Mouse (Mus musculus) midbrain, embryonic 13.5 days (tissue): Measurements from ENCODE around the gene Ep400. TPM values are rescaled to one million over a fixed set of nuclear protein-coding genes. Genes with fewer than 3 reads are reported as not detected.
A peak's percentile ranks its signal among the peaks of the same experiment; 100 is the strongest.
"Not testable (repeated sequence)": the region's sequence is repeated elsewhere in the genome, so short reads cannot be mapped to it uniquely, and the experiment has no call there.

ENCODE experiments used
- ATAC-seq: fragments of 200-750 bp; cut with Nextera tagmentation; 2 replicates; pipeline ENCODE4 v1.8.0; 2017; ENCODE audit warnings: mild to moderate bottlenecking, moderate TSS enrichment, moderate library complexity
- H3K27ac ChIP-seq: fragments of 300-500 bp; sonication (generic); 2 replicates; pipeline ENCODE4 v1.5.1; 2015; ENCODE audit warnings: inconsistent platforms, mild to moderate bottlenecking, moderate library complexity
- H3K27me3 ChIP-seq: fragments of 300-500 bp; sonication (generic); 2 replicates; pipeline ENCODE4 v1.6.1; 2015; ENCODE audit warnings: mild to moderate bottlenecking, inconsistent platforms
- H3K36me3 ChIP-seq: fragments of 300-500 bp; sonication (generic); 2 replicates; pipeline ENCODE4 v1.6.1; 2015; ENCODE audit warnings: mild to moderate bottlenecking, inconsistent platforms
- H3K4me1 ChIP-seq: fragments of 300-500 bp; sonication (generic); replicated peaks from 2 replicates; pipeline ENCODE4 v1.6.1; 2015; ENCODE audit warnings: inconsistent platforms
- H3K4me2 ChIP-seq: fragments of 300-500 bp; sonication (generic); replicated peaks from 2 replicates; pipeline ENCODE4 v1.6.1; 2015; ENCODE audit warnings: moderate library complexity, mild to moderate bottlenecking, inconsistent platforms
- H3K4me3 ChIP-seq: fragments of 300-500 bp; sonication (generic); replicated peaks from 2 replicates; pipeline ENCODE4 v1.5.1; 2015; ENCODE audit warnings: mild to moderate bottlenecking, inconsistent platforms
- H3K9ac ChIP-seq: fragments of 300-500 bp; sonication (generic); replicated peaks from 2 replicates; pipeline ENCODE4 v1.6.1; 2015; ENCODE audit warnings: mild to moderate bottlenecking, inconsistent platforms
- H3K9me3 ChIP-seq: fragments of 300-500 bp; sonication (generic); 2 replicates; pipeline ENCODE4 v1.6.1; 2016; ENCODE audit warnings: mild to moderate bottlenecking, inconsistent platforms
- WGBS: fragments of 180-500 bp; shearing (Covaris S2); methylation state at CpG from one replicate; pipeline ENCODE4 v1.1.7; 2015; 5-methylcytosine and 5-hydroxymethylcytosine counted together
- polyA plus RNA-seq: library from polyadenylated mRNA; unstranded; fragments of >200 nt; fragmentation: Nextera tagmentation; extraction: Ambion mirVana; gene quantifications from 2 replicates; pipeline ENCODE4 v1.2.1, GENCODE M21; 2015

Ep400 gene
- polyA plus RNA-seq, 1 experiment from 2014 or later: 58.7 TPM

- not testable (repeated sequence) for ATAC-seq, H3K27ac ChIP-seq, H3K9me3 ChIP-seq, H3K9ac ChIP-seq, H3K4me1 ChIP-seq, H3K27me3 ChIP-seq, H3K4me2 ChIP-seq, H3K4me3 ChIP-seq
- H3K36me3 ChIP-seq: peaks cover 76% of the 10 kb centered on the region
- 89% methylated on average over 1 of the region's 1 CpGs for WGBS
These were observed 49.1 kb downstream of the Ep400 start for GRCm38 (mm10) chr5:110721463-110721862.

- Histone ChIP-seq H3K9me3 (no peaks in the 10 kb centered on the region), H3K27ac (no peak overlapping the region), H3K4me2 (no peak overlapping the region), H3K4me1 (no peaks in the 10 kb centered on the region), H3K27me3 (no peaks in the 10 kb centered on the region), H3K36me3 (peaks cover 52% of the 10 kb centered on the region), H3K4me3 (no peak overlapping the region), H3K9ac (no peak overlapping the region)
- no peak for ATAC-seq
- 93% methylated on average over 2 of the region's 2 CpGs for WGBS
These were observed 59.1 kb downstream of the Ep400 start for GRCm38 (mm10) chr5:110711455-110711854.

DNA sequence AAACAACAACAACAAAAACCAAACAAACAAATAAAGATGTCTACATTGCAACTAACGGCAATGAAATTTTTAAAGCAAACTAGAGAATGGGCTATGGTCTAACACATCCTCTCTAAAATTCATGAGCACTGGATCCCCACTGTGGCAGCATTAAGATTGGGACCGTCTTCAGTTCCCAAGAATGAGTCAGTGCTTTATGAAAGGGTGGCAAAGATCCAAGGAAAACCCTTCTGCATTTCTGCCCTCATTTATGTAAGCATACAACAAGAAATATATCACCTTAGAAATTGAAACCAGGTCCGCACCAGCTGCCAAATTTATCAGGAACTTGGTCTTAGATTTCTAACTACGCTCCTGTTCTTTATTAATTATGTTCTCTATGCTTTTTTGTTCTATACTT is 61.3 kb downstream of the Ep400 start:
- Histone ChIP-seq H3K9me3 (no peaks in the 10 kb centered on the region), H3K4me1 (no peaks in the 10 kb centered on the region), H3K9ac (no peak overlapping the region), H3K4me3 (no peak overlapping the region), H3K27me3 (no peaks in the 10 kb centered on the region), H3K4me2 (no peak overlapping the region), H3K27ac (no peak overlapping the region), H3K36me3 (peaks cover 67% of the 10 kb centered on the region)
- no peak for ATAC-seq
- 92% methylated on average over 4 of the region's 4 CpGs for WGBS

DNA sequence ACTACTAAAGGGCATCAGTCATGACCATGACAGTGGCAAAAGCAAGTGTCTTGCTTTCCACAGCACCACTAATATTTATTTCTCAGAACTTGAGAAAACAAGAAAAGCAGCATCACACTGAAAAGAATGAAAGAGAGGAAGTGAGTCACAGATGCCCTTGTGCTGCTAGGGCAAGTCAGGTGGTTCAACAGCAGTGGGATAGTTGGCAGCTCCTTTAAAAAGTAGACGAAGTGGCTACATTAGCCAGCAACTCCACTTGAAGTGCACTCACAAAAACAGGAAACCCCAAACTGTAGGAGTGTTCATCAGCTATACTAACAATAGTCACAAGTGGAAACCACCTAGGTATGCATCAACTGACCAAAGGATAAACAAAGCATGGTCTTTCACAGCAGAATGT is 66.5 kb downstream of the Ep400 start:
- H3K36me3 ChIP-seq: peaks cover 94% of the 10 kb centered on the region
- no peaks in the 10 kb centered on the region for H3K4me1 ChIP-seq
- H3K9me3 ChIP-seq: no peaks in the 10 kb centered on the region
- H3K27ac ChIP-seq: no peak overlapping the region
- ATAC-seq: no peak
- no peak overlapping the region for H3K4me2 ChIP-seq
- H3K4me3 ChIP-seq: no peak overlapping the region
- H3K9ac ChIP-seq: no peak overlapping the region
- 94% methylated on average over 1 of the region's 1 CpGs for WGBS
- H3K27me3 ChIP-seq: no peaks in the 10 kb centered on the region

- ATAC-seq: no peak
- no peaks in the 10 kb centered on the region for H3K27me3 ChIP-seq
- 91% methylated on average over 4 of the region's 4 CpGs for WGBS
- no peaks in the 10 kb centered on the region for H3K9me3 ChIP-seq
- H3K9ac ChIP-seq: no peak overlapping the region
- no peak overlapping the region for H3K4me3 ChIP-seq
- no peak overlapping the region for H3K4me2 ChIP-seq
- no peak overlapping the region for H3K27ac ChIP-seq
- peaks cover 93% of the 10 kb centered on the region for H3K36me3 ChIP-seq
- no peaks in the 10 kb centered on the region for H3K4me1 ChIP-seq
These were observed 71.9 kb downstream of the Ep400 start for GRCm38 (mm10) chr5:110698617-110699016.

DNA sequence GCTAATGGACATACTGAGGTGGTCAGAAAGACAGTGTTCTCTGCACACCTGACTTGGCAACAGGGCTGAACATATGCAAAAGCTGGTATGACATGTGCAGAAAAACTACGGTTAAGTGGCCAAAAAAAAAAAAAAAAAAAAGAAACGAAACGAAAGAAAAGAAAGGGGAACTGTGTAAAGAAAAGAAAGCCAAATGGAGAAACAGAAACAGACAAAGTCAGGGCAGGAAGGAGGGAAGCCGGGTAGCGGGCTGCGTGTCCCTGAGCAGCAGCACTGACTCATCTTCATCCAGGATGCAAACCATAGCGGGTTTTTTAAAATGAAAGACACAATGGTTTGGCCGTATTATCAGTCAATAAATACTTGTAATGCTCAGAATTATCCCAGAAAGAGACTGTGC is 88.5 kb downstream of the Ep400 start:
- no peak overlapping the region for H3K4me2 ChIP-seq

DNA sequence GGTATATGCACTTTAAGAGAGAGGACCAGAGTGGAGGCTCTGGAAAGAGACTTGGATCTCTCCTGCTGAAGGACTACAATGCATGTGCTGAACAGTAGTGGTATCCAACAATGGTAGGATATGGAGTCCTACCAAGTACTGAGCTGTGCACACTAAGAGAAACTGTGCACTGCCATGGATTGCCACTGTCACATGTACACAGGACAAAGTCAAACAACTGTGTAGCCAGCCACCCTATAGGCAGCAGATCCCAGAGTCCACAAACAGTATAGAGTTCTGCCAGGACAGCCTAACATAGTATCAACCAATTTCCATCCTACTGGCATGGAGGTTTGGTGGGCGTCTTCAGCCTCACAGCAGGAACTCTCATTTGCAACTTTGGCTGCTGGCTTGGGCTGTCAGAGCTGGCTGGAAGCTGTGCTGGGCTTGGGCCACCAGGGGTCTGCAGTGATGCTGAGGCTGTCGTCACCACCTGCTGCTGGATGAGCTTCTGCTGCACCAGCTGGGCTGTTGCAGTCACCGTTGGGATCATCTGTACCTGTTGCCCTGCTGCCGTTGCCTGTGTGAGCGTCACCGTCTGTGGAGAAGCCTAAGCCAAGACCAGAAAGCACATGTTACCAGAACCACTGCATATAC is 104.9 kb downstream of the Ep400 start:
- 72% methylated on average over 6 of the region's 6 CpGs for WGBS
- ATAC-seq: no peak
- peaks cover 91% of the 10 kb centered on the region for H3K36me3 ChIP-seq

More for the DNA sequence above, 88.5 kb downstream of the Ep400 start:
- Histone ChIP-seq H3K4me3 (no peak overlapping the region), H3K27ac (no peak overlapping the region), H3K4me1 (no peaks in the 10 kb centered on the region), H3K9me3 (no peaks in the 10 kb centered on the region), H3K27me3 (no peaks in the 10 kb centered on the region), H3K9ac (no peak overlapping the region), H3K36me3 (peaks cover 95% of the 10 kb centered on the region)
- WGBS: 91% methylated on average over 8 of the region's 8 CpGs
- ATAC-seq: no peak

DNA sequence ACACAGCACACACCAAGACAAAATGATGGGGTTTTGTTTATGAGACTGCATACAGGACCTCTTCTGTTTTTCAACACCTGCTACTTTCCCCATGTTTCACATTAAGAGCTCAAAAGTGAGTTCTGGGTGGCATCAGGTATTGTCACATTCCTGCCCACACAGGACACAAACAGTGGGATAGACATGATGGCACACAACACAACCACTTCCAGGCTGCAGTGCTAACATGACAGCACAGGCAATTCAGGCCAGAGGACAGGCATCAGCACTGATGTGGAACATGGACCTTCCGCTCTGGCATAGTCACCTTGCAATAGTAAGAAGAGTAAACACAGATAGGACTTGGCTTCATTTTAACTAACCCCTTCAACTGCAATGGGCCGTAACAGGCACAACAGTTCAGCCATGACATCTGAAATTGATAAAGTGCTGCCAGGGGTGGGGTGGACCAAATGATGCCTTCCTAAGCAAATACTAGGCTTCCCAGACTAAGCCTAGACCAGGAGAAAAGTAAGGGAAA is 105.7 kb downstream of the Ep400 start:
- H3K9me3 ChIP-seq: no peaks in the 10 kb centered on the region

More for the DNA sequence above, 104.9 kb downstream of the Ep400 start:
- Histone ChIP-seq H3K4me1 (no peaks in the 10 kb centered on the region), H3K4me2 (no peak overlapping the region), H3K27ac (no peak overlapping the region), H3K27me3 (no peaks in the 10 kb centered on the region), H3K4me3 (no peak overlapping the region), H3K9ac (no peak overlapping the region), H3K9me3 (no peaks in the 10 kb centered on the region)

GRCm38 (mm10) chr5:110664041-110664440 is 106.5 kb downstream of the Ep400 start:
- no peak overlapping the region for H3K4me2 ChIP-seq
- no peaks in the 10 kb centered on the region for H3K4me1 ChIP-seq
- H3K27ac ChIP-seq: no peak overlapping the region
- no peaks in the 10 kb centered on the region for H3K27me3 ChIP-seq
- no peak for ATAC-seq
- no peak overlapping the region for H3K9ac ChIP-seq
- H3K36me3 ChIP-seq: peaks cover 92% of the 10 kb centered on the region
- no peaks in the 10 kb centered on the region for H3K9me3 ChIP-seq
- 94% methylated on average over 2 of the region's 2 CpGs for WGBS
- no peak overlapping the region for H3K4me3 ChIP-seq

More for the DNA sequence above, 105.7 kb downstream of the Ep400 start:
- Histone ChIP-seq H3K9ac (no peak overlapping the region), H3K4me2 (no peak overlapping the region), H3K4me3 (no peak overlapping the region), H3K27me3 (no peaks in the 10 kb centered on the region), H3K4me1 (no peaks in the 10 kb centered on the region), H3K27ac (no peak overlapping the region), H3K36me3 (peaks cover 91% of the 10 kb centered on the region)
- no peak for ATAC-seq
- 99% methylated on average over 2 of the region's 2 CpGs for WGBS

DNA sequence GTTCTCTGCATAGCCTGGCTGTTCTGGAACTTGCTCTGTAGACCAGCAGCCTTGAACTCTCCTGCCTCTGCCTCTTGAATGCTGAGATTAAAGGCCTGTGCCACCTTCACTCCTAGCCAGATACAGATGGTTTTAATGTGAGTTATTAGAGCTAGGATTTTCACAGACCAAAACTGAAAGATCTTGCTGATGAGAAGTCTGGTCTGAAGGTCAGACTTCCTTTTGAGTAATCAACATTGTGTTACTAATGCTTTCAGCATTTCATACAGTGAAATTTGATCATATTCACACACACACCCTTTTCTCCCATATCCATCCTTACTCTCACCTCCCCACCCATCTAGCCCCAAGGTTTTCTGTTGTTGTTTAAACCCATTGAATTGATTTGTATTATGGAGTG is 110.8 kb downstream of the Ep400 start:
- H3K9ac ChIP-seq: no peak overlapping the region
- H3K4me2 ChIP-seq: no peak overlapping the region
- peaks cover 91% of the 10 kb centered on the region for H3K36me3 ChIP-seq
- no peak overlapping the region for H3K4me3 ChIP-seq
- ATAC-seq: no peak
- H3K9me3 ChIP-seq: no peaks in the 10 kb centered on the region
- H3K4me1 ChIP-seq: peaks cover 1% of the 10 kb centered on the region; the same call in 1 of the 2 replicates
- no peaks in the 10 kb centered on the region for H3K27me3 ChIP-seq
- no peak overlapping the region for H3K27ac ChIP-seq

- H3K4me2 ChIP-seq: peak overlapping the region; percentile 97
- H3K4me1 ChIP-seq: peaks cover 21% of the 10 kb centered on the region
- no peak overlapping the region for H3K27ac ChIP-seq
- WGBS: 1% methylated on average over 37 of the region's 37 CpGs
- peak overlapping the region; percentile 81 for H3K9ac ChIP-seq
- H3K4me3 ChIP-seq: peak overlapping the region; percentile 95
- peak; percentile 60 for ATAC-seq
- H3K9me3 ChIP-seq: no peaks in the 10 kb centered on the region
- H3K36me3 ChIP-seq: peaks cover 74% of the 10 kb centered on the region
- H3K27me3 ChIP-seq: no peaks in the 10 kb centered on the region
These were observed 116.8 kb downstream of the Ep400 start for GRCm38 (mm10) chr5:110653686-110654085.

DNA sequence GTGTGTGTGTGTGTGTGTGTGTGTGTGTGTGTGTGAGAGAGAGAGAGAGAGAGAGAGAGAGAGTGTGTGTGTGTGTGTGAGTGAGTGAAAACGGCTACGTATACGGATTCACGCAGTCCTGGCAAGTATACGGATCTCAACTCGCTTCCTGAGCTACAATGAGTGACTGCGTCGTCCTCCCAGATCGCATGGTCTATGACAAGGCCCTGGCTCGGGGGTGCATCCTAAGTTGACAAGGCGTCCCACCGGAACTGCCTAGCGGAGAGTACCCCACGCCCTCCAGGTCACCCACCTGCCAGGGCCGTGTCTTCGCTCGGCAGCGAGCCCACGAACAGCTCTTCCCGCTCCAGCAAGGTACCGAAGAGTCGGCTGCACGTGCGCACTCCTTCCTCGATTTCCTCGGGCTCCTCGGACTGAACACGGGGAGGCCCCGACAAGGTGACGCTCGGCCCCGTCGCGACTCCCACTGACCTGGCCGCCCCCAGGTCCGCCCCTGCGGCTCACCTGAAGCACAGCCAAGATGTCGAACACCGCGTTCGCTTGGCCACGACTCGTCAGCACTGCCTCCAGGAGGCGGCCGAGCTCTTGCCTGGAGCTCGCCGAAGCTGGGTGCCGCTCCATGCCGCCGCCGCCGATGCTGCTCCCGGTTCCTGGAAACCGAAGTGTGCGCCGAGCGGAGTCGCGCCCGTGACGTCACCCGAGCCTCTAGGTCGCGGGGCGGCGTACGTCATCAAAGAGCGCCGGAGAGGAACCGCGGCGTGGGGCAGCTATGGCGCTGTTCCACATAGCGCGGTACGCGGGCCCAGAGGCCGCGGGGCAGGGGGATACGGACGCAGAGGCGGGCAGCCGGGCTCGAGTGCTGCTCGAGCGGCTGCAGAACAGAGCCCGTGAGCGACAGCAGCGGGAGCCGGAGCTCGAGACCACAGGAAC is 117.5 kb downstream of the Ep400 start, which contains the start of the genes Noc4l and Ddx51:
TSS of gene Noc4l (minus strand) at position 699 of the 930 bp plus-strand sequence.
TSS of gene Ddx51 (plus strand) at position 733 of the 930 bp plus-strand sequence.
- Histone ChIP-seq H3K4me2 (peak within 1 kb of the TSS; percentile 97), H3K4me3 (peak within 1 kb of the TSS; percentile 95), H3K36me3 (peaks cover 74% of the 10 kb centered on the region), H3K27me3 (no peaks in the 10 kb centered on the region), H3K27ac (no peak within 1 kb of the TSS), H3K9me3 (no peaks in the 10 kb centered on the region), H3K4me1 (peaks cover 21% of the 10 kb centered on the region), H3K9ac (peak within 1 kb of the TSS; percentile 81)
- 1% methylated on average over 91 of the region's 91 CpGs for WGBS
- peak; percentile 90 for ATAC-seq
